Mouse (Mus musculus) gastrocnemius, postnatal 10 days (tissue): ENCODE measurements around the gene Tmem95. TPM values are rescaled to one million over a fixed set of nuclear protein-coding genes. Genes with fewer than 3 reads are reported as not detected.

Experiments
- DNase-seq: peaks from one replicate; pipeline ENCODE4 v3.0.0; 2021; ENCODE audit warnings: mixed read lengths
- microRNA-seq, 2 experiments: library from miRNA; unstranded; fragments of <30 nt; microRNA quantifications; one replicate each; pipeline ENCODE4 v1.2.0; 2021
- total RNA-seq, 2 experiments: library from RNA; stranded (reverse); gene quantifications; 2 replicates each; pipeline ENCODE4 v1.2.3; 2021

Tmem95 gene
- total RNA-seq, 2 experiments from 2014 or later, result not detected

DNA sequence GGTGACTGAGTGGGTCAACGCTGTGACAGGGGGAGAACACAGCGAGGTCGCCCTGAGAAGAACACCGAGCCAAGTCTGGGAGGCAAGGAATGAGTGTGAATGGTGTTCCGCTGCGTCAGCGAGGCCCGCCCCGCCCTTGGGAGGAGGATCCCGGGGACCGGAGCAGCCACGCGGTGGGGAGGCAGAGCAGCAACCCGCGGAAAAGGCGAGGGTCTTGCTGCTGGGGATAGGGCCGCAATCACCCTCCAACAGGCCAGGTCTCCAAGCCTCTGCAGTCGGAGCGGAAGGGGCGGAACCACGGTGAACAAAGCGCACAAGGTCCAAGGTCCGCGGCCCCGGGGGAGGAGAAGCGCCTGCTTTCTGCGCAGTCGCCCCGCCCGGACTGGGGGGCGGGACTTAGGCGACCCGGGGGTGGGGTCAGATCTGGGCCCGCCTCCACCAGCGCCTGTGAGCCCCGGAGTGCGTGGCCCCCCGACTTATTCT, 31.6 kb downstream of the Tmem95 start, which contains the start of gene Plscr3:
Gene Plscr3 (plus strand): TSS at position 179 of the 483 bp plus-strand sequence.
- DNase-seq, result peak; percentile 91

DNA sequence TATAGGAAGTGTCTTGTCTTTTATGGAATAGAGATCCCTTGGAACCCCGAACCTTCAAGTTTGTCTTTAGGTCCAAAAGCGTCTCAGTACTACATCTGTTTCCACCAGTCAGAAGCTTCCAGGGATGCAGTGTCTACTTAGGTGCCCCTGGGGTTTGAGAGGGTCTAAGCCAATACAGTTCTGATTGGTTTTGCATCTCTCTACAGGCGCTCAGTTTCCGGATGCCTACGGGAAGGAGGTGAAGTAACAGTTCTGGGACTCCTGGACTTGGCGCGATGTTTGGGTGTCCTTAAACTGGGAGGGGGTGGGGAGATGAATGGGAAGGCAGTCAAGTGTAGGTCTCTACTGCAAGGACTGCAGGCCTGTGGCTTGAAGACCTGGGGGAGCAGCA, 39.1 kb downstream of the Tmem95 start:
- DNase-seq, result no peak

DNA sequence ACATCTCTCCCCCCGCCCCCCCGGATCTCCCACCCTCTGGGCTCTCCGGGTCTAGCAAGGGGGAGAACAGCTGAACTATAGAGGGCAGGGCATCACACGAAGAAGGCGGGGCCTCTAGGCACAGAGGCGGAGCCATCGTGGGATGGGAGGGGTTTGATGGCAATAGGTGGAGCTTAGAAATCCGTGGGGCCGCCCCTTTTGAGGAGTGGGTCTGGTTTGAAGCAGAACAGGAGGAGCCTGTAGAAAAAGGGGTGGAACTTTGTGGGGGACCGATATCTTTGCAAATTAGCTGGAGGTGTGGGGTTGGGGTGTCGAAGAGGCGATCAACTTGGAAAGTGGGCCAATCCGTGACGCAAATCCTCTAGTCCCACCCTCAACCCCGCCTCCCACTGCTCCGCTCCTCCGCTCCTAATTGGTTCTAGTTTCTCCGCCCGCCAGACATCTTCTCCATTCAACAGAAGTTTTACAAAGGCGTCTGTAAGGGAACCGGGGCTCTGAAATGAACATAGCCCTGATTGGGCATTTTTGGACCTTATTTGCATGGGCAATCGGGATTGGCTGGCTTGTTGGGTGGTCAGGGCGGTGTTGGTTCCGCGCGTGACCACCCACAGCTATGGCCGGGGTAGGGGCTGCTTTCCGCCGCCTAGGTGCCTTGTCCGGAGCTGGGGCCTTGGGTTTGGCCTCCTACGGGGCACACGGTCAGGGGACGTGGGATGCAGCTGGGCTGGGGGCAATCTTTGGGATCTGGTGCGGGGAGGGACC, 39.7 kb downstream of the Tmem95 start, which contains the start of gene Tmem256:
Gene Tmem256 (plus strand): TSS at position 563 of the 762 bp plus-strand sequence.
- peak; percentile 88 for DNase-seq

DNA sequence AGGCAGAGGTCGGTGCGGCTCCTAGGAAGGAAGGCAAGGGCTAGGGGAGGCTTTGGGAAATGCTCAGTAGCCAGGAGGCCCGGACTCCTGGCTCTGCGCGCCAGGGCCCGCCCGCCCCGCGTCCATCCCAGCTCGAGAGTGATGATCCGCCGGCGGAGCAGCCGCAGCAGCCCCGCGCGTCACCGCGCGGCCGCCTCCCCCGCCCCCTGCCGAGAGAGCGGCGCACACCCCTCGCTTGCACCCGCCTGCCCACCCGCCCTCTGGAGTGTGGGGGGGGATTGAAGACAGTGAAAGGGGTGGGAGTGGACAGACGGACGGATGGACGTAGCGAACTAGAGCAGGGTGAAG, 40.2 kb downstream of the Tmem95 start, which contains the start of gene Nlgn2:
Gene Nlgn2 (minus strand): TSS at position 181 of the 348 bp plus-strand sequence.
- peak; percentile 76 for DNase-seq

DNA sequence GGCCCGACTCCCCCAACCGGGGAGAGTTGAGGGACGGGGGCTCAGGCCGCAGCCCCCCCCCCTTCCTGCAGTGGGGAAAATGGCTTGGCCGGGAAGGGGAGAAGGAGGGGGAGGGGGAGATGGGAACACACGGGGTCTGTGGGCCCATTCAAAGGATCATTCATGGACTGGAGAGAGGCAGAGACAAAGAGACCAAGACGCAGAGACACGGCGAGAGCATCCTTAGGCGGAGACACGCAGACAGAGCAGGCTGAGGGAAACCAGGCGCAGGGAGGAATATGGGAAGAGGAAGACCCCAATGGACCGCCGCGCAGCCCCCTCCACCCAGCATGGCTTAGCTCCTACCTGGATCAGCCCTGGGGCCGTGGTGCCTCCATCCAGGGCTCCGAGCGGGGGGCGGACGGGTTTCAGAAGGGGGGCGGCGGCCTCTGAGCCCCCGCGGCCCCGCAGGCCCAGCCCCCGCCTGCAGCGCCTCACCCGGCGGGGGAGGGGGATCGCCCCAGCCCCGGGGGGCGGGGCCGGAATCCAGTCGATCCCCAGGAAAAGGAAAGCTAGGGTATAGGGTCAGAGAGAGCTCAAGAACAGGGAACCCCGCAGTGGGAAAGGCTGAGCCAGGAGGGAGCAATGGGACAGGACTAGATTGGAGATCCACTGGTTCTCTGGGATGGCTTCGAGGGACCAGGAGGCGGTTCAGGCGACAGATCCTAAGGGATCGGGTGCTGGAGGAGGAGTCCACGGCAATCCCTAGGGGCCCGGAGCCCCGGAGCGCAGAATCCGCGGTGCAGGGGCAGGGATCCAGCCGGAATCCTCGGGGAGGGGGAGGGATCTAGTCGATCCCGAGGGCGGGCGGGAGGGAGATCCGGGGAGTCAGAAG, 40.9 kb downstream of the Tmem95 start:
- peak; percentile 59 for DNase-seq

DNA sequence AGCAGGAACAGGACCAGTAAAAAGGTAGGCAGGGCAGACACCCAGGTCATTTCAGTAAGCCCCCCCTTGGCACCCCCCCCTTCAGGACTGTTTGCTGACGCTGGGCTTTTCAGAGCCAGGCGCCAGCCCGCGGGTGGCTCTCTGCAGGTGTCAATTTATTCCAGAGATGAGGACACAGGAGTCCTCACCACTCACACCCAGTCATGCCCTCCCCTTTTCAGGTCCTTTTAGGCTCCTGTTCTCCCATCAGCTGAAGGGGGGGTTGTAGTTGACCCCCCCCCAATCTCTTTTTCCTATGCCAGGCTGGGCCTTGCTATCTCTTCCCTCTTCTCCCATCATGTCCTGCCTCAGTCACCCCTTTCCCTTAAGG, 41.9 kb downstream of the Tmem95 start:
- DNase-seq, result no peak

DNA sequence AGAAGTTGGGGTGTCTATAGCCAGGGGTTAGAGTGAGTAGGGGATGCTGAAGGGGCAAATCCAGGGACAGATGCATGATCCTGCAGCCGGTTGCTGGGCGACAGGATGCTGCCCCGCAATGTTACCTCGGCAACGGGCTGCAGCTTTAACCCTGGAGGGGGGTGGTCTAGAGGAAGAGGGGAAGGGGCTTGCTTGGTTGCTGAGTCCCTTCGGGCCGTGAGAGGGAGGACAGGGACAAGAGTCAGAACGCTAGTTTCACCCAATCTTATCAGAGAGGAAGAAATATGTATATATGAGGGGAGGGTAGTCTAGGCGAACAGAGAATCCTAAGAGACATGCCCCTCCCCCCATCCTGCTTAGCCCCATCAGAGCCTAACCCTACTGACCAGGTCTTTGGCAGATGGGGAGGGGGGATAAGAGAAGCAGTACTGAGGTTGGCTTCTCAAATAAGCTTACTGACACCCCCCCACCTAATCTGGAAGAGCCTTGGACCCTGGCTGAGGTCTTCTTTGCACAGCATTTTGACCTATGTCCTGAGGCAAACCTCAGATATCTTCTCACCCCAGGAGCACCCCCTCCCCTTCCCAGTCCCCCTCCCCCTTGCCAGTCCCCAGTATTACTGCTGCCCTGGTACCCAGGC, 42.4 kb downstream of the Tmem95 start:
- no peak for DNase-seq

DNA sequence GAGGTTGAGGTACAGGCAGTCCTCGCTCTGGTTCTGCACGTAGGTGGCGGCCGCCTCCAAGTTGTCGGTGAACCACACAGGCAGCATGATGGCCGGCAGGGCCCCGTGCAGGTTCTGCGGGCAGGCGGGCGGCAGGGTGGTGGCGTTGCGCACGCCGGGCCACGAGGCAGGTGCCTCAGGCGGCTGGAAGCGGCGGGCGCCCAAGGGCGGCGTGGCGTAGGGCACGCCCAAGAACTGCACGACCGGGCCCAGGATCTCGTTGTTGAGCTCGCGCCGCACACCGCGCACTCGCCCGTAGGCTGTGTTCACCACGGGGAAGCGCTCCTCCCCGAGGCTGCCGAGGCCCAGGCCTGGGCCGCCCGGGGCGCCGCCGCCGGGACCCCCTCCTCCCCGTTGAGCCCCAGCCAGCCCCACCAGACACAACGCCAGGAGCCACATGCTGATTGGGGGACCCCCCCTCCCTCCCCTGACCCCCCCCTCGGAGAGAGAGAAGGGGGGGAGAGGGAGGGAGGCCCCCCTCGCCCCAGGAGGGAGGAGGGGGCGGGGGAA, 43.7 kb downstream of the Tmem95 start:
- DNase-seq, result peak; percentile 36

DNA sequence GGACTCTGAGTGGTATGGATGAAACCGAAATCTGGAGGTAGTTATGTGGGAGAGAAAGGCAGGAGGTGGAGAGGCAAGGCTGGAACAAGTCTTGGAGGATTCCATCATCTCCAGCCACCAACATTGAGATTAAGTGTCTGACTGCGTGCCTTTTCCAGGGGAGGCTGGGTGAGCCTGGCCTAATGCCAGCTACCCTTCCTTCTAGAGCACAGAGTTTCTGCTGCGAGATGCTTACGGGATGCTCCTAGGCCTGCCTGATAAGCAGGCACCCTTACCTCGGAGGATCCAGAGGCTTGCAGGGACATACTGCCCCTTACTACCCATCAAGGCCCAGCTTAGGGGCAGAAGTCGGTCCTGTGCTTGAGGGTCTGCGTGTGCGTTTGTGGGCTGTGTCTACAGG, 44.3 kb downstream of the Tmem95 start:
- no peak for DNase-seq

DNA sequence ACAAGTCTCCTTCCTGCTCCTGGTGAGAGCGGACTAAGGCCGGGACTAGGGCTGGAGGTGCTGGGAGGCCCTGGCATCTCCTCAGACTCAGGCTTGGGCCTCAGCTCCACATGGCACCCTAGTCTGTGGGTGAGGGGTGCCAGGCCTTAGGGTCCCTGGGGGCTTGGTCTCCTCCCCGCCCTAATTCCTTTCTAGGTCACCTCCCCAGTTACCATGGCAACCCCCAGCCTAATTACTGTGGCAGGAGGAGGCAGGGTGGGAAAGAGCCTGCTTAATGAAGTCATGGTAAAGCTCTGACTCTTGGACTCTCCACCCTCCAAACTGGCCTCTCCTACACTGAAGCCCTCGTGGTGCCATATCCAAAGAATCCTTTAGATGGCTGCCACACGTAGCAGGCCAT, 49.0 kb downstream of the Tmem95 start:
- DNase-seq, result no peak

Small RNA genes lying within 50 kb of the gene (microRNA-seq; reads per million reads assigned to microRNA genes)
- gene Mir6924, result 0 reads per million in 2 experiments

Other genes with a start within 250 kb of the Tmem95 start
- gene Fxr2, start 245.0 kb downstream of the Tmem95 start, total RNA-seq, result 10 to 100 TPM; 66.3 to 85.0 TPM
- under 1 TPM in 1 of 2 experiments, not detected in 1; 0.32 TPM for gene Sox15, start 222.7 kb downstream of the Tmem95 start, total RNA-seq
- 10 to 100 TPM; 21.1 to 21.3 TPM for gene Mpdu1, start 215.4 kb downstream of the Tmem95 start, total RNA-seq
- 10 to 100 TPM in 1 of 2 experiments, 1 to 10 TPM in 1; 6.1 to 14.1 TPM for gene Cd68, start 211.9 kb downstream of the Tmem95 start, total RNA-seq
- 100 to 1,000 TPM; 216 to 234 TPM for gene Eif4a1, start 205.6 kb downstream of the Tmem95 start, total RNA-seq
- 10 to 100 TPM; 29.5 to 36.0 TPM for gene Senp3, start 195.9 kb downstream of the Tmem95 start, total RNA-seq
- gene Tnfsf13, start 192.2 kb downstream of the Tmem95 start, total RNA-seq, result 1 to 10 TPM; 1.6 to 2.1 TPM
- 10 to 100 TPM; 15.9 to 17.6 TPM for gene Tnfsf12, start 182.2 kb downstream of the Tmem95 start, total RNA-seq
- gene Tnfsfm13, start 181.9 kb downstream of the Tmem95 start, total RNA-seq, result 1 to 10 TPM; 2.9 to 4.5 TPM
- 10 to 100 TPM; 45.9 to 49.4 TPM for gene Polr2a, start 119.4 kb downstream of the Tmem95 start, total RNA-seq
- gene Slc35g3, start 116.0 kb downstream of the Tmem95 start, total RNA-seq, result not detected
- 10 to 100 TPM; 21.0 to 29.3 TPM for gene Zbtb4, start 112.1 kb downstream of the Tmem95 start, total RNA-seq
- gene Chrnb1, start 82.1 kb downstream of the Tmem95 start, total RNA-seq, result 100 to 1,000 TPM; 105 to 124 TPM
- gene Fgf11, start 76.2 kb downstream of the Tmem95 start, total RNA-seq, result 10 to 100 TPM; 10.5 to 12.2 TPM
- gene Tmem102, start 72.4 kb downstream of the Tmem95 start, total RNA-seq, result not detected
- gene Gm39566, start 62.7 kb downstream of the Tmem95 start, total RNA-seq, result not detected
- not detected for gene Spem2, start 59.6 kb downstream of the Tmem95 start, total RNA-seq
- not detected for gene Spem1, start 55.8 kb downstream of the Tmem95 start, total RNA-seq
- gene Nlgn2, start 40.2 kb downstream of the Tmem95 start, total RNA-seq, result 10 to 100 TPM; 10.3 to 15.9 TPM
- 100 to 1,000 TPM; 121 to 122 TPM for gene Tmem256, start 39.5 kb downstream of the Tmem95 start, total RNA-seq
- gene Plscr3, start 31.6 kb downstream of the Tmem95 start, total RNA-seq, result 10 to 100 TPM; 25.4 to 27.9 TPM
- gene Tnk1, start 19.3 kb downstream of the Tmem95 start, total RNA-seq, result under 1 TPM; 0.11 to 0.31 TPM
- 1 to 10 TPM; 2.3 to 3.7 TPM for gene Kctd11, start 3.4 kb upstream of the Tmem95 start, total RNA-seq
- 1 to 10 TPM in 1 of 2 experiments, under 1 TPM in 1; 0.42 to 1.0 TPM for gene Acap1, start 17.5 kb upstream of the Tmem95 start, total RNA-seq
- 1 to 10 TPM; 1.8 to 2.4 TPM for gene 2810408A11Rik, start 23.0 kb upstream of the Tmem95 start, total RNA-seq
- 10 to 100 TPM; 31.2 to 31.8 TPM for gene Neurl4, start 23.1 kb upstream of the Tmem95 start, total RNA-seq
- 10 to 100 TPM; 29.0 to 31.3 TPM for gene Gps2, start 35.9 kb upstream of the Tmem95 start, total RNA-seq
- 100 to 1,000 TPM; 600 to 663 TPM for gene Eif5a, start 43.9 kb upstream of the Tmem95 start, total RNA-seq
- gene Ybx2, start 57.8 kb upstream of the Tmem95 start, total RNA-seq, result 1 to 10 TPM; 2.7 to 4.1 TPM
- gene Slc2a4, start 70.2 kb upstream of the Tmem95 start, total RNA-seq, result 100 to 1,000 TPM; 128 to 165 TPM
- gene Cldn7, start 86.8 kb upstream of the Tmem95 start, total RNA-seq, result under 1 TPM in 1 of 2 experiments, not detected in 1; 0.38 TPM
- 100 to 1,000 TPM; 237 to 249 TPM for gene Ctdnep1, start 103.1 kb upstream of the Tmem95 start, total RNA-seq
- 10 to 100 TPM; 46.9 to 53.2 TPM for gene Elp5, start 104.5 kb upstream of the Tmem95 start, total RNA-seq
- 100 to 1,000 TPM; 195 to 228 TPM for gene Gabarap, start 113.1 kb upstream of the Tmem95 start, total RNA-seq
- gene Phf23, start 117.8 kb upstream of the Tmem95 start, total RNA-seq, result 10 to 100 TPM; 22.2 to 28.9 TPM
- gene Dvl2, start 122.6 kb upstream of the Tmem95 start, total RNA-seq, result 10 to 100 TPM in 1 of 2 experiments, 1 to 10 TPM in 1; 8.2 to 14.7 TPM
- 100 to 1,000 TPM; 217 to 254 TPM for gene Acadvl, start 137.4 kb upstream of the Tmem95 start, total RNA-seq
- 10 to 100 TPM; 16.5 to 28.7 TPM for gene Dlg4, start 138.9 kb upstream of the Tmem95 start, total RNA-seq
- under 1 TPM in 1 of 2 experiments, not detected in 1; 0.29 TPM for gene Asgr1, start 176.1 kb upstream of the Tmem95 start, total RNA-seq
- under 1 TPM in 1 of 2 experiments, not detected in 1; 0.32 TPM for gene Asgr2, start 214.6 kb upstream of the Tmem95 start, total RNA-seq